Mouse (Mus musculus): ENCODE results near the gene Tigd3. TPM values are rescaled to one million over a fixed set of nuclear protein-coding genes. Genes with fewer than 3 reads are reported as not detected.
"Not testable (repeated sequence)": the region's sequence is repeated elsewhere in the genome, so short reads cannot be mapped to it uniquely, and the experiment has no call there.

Gene Tigd3
- polyA plus RNA-seq, 1 experiment from 2014 or later = 3.1 TPM

DNA sequence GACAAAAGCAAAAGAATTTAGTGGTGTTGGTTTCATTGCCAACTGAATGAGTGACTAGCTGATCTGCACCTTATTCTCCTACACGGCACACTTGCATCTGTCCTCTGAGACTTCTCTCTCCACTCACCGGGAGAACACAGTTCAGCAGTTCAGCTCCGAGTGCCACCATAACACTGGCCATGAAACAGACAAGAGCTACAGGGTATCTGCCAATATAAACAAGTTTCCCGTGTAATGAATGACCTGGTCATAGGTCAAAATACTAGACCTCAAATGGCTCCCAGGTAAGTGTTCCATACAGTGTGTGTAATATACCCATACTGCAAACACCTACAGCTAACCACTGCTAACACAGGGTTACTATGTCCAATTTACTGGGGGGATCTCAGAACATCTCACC, 4.7 kb downstream of the Tigd3 start:
- Histone ChIP-seq H3K27me3 (no peaks in the 10 kb centered on the region), H3K9me3 (no peaks in the 10 kb centered on the region)
- 75% methylated on average over 4 of the region's 4 CpGs for WGBS

GRCm38 (mm10) chr19:5887234-5887815, 6.6 kb downstream of the Tigd3 start:
- Histone ChIP-seq H3K27me3 (no peaks in the 10 kb centered on the region), H3K9me3 (no peaks in the 10 kb centered on the region), H3K4me1 (0 out of 2 replicates have a peak, but pooled peaks cover 3% of the 10 kb centered on the region), H3K4me3 (no peak overlapping the region), H3K36me3 (peaks cover 8% of the 10 kb centered on the region; the same call in 1 of the 2 replicates), H3K4me2 (no peak overlapping the region), H3K9ac (no peak overlapping the region), H3K27ac (no peak overlapping the region)
- 74% methylated on average over 3 of the region's 3 CpGs for WGBS
- no peak for ATAC-seq (ENCODE audit: insufficient number of reproducible peaks, low FRiP score, low TSS enrichment, low read depth)

More for the DNA sequence above, 4.7 kb downstream of the Tigd3 start:
- no peak overlapping the region for H3K9ac ChIP-seq
- no peak overlapping the region for H3K4me3 ChIP-seq
- H3K4me2 ChIP-seq = no peak overlapping the region
- peaks cover 8% of the 10 kb centered on the region; the same call in 1 of the 2 replicates for H3K36me3 ChIP-seq
- no peak for ATAC-seq (ENCODE audit: insufficient number of reproducible peaks, low FRiP score, low TSS enrichment, low read depth)
- H3K27ac ChIP-seq = no peak overlapping the region
- H3K4me1 ChIP-seq = peaks cover 12% of the 10 kb centered on the region

DNA sequence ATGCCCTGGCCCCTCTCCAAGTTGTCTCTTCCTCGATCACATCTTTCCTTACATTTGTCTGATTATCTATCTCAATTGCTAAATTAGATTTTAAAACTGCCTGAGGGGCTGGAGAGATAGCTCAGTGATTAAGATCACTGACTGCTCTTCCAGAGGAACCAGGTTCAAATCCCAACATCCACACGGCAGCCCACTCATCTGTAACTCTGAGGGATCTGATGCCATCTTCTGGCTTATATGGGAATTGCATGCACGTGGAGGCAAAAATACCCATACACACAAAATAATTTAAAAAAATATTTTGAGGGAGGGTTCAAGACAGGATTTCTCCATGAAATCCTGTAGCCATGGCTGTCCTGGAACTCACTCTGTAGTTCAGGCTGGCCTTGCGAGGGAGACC, 8.1 kb downstream of the Tigd3 start:
- Histone ChIP-seq H3K27me3 (no peaks in the 10 kb centered on the region), H3K9ac (no peak overlapping the region), H3K4me3 (no peak overlapping the region), H3K9me3 (no peaks in the 10 kb centered on the region), H3K36me3 (no peaks in the 10 kb centered on the region), H3K27ac (no peak overlapping the region), H3K4me2 (no peak overlapping the region), H3K4me1 (0 out of 2 replicates have a peak, but pooled peaks cover 3% of the 10 kb centered on the region)
- no peak for ATAC-seq (ENCODE audit: insufficient number of reproducible peaks, low FRiP score, low TSS enrichment, low read depth)
- WGBS = 59% methylated on average over 4 of the region's 4 CpGs

- Histone ChIP-seq H3K27me3 (no peaks in the 10 kb centered on the region), H3K36me3 (no peaks in the 10 kb centered on the region), H3K9me3 (no peaks in the 10 kb centered on the region), H3K4me3 (no peak overlapping the region), H3K9ac (no peak overlapping the region), H3K4me1 (0 out of 2 replicates have a peak, but pooled peaks cover 3% of the 10 kb centered on the region), H3K27ac (no peak overlapping the region), H3K4me2 (no peak overlapping the region)
- 29% methylated on average over 1 of the region's 1 CpGs for WGBS
- ATAC-seq (ENCODE audit: insufficient number of reproducible peaks, low FRiP score, low TSS enrichment, low read depth) = no peak
These were observed 10.0 kb downstream of the Tigd3 start for GRCm38 (mm10) chr19:5883935-5884334.

DNA sequence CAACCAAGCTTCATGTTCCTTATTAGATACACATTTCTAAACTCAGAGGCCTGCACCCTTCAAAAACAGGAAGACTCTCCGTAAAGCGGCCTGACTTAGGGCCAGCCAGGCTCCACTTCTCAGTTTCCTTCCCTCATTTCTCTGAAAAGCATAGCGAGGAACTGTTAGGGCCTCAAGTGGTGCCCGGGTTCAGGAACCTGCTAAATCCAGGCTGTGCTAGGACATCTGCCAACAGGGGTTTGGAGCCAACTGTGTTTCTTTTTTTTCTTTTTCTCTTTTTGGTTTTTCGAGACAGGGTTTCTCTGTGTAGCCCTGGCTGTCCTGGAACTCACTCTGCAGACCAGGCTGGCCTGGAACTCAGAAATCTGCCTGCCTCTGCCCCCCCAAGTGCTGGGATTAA, 11.9 kb downstream of the Tigd3 start:
- not testable (repeated sequence) for H3K4me3 ChIP-seq; H3K9ac ChIP-seq; ATAC-seq (ENCODE audit: insufficient number of reproducible peaks, low FRiP score, low TSS enrichment, low read depth); H3K27ac ChIP-seq; H3K4me2 ChIP-seq; H3K27me3 ChIP-seq; H3K36me3 ChIP-seq; H3K9me3 ChIP-seq
- 67% methylated on average over 5 of the region's 5 CpGs for WGBS
- H3K4me1 ChIP-seq = peaks cover 15% of the 10 kb centered on the region

DNA sequence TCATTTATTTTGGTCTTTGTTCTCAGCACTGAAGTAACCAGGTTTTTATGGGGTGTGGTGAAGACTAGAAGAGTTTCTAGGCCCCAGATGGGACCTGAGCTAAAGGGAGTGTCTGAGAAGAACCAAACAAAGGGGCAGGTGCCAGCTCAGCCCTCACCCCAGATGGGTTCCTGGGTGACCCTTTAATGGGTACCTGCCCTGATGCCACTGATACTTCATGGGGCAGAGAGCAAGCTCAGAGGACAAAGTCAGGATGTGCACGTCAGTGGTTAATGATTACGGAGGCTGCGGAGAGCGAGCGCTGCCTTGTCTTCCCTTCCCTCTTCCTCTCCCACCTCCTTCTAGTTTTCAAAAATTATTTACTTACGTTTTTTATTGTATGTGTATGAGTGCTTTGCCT, 12.8 kb downstream of the Tigd3 start:
- Histone ChIP-seq H3K9ac (no peak overlapping the region), H3K27me3 (no peaks in the 10 kb centered on the region), H3K4me3 (no peak overlapping the region), H3K4me2 (no peak overlapping the region), H3K9me3 (no peaks in the 10 kb centered on the region), H3K27ac (no peak overlapping the region), H3K36me3 (no peaks in the 10 kb centered on the region), H3K4me1 (peaks cover 15% of the 10 kb centered on the region)
- no peak for ATAC-seq (ENCODE audit: insufficient number of reproducible peaks, low FRiP score, low TSS enrichment, low read depth)
- 97% methylated on average over 6 of the region's 6 CpGs for WGBS

DNA sequence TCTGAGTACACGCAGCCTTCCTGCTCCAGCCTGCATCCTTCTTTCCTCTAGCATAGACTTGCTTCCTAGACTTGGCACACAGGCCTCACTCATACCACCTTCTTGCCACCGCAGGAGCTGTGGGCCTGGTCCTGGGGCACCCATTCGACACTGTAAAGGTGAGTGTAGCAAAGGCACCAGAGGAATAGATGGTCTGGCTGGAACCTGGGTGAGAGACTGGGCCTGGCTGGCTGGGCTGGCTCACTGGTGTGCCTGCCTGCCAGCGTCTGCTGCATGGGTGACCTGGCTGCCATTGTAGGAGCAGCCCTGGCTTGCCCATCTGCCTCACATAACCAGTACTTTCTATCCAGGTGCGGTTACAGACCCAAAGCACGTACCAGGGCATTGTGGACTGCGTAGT, 14.2 kb downstream of the Tigd3 start:
- Histone ChIP-seq H3K4me1 (peaks cover 21% of the 10 kb centered on the region), H3K9ac (no peak overlapping the region), H3K4me2 (no peak overlapping the region), H3K4me3 (no peak overlapping the region), H3K27ac (no peak overlapping the region), H3K36me3 (no peaks in the 10 kb centered on the region), H3K27me3 (no peaks in the 10 kb centered on the region), H3K9me3 (no peaks in the 10 kb centered on the region)
- WGBS = 95% methylated on average over 7 of the region's 7 CpGs
- no peak for ATAC-seq (ENCODE audit: insufficient number of reproducible peaks, low FRiP score, low TSS enrichment, low read depth)

DNA sequence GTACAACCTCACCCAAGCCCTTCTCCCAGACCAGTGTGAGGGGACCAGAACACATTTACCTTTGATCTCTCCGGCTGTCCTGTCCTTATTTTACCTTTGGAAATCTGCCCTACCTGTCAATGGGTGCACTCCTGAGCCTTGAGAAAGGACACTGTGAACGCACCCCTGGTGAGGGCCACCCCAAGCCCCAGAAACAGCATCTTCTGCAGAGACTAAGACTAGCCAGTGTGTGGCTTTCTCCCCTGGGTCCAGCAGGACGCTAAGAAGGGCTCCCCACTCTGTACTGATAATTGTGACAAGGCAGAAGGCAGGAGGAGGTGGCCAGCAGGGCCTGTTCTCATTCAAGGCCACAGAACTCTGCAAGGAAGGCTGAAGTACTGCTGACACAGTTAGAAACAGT, 15.0 kb downstream of the Tigd3 start:
- peaks cover 28% of the 10 kb centered on the region for H3K4me1 ChIP-seq
- H3K9ac ChIP-seq = no peak overlapping the region
- no peaks in the 10 kb centered on the region for H3K36me3 ChIP-seq
- no peak overlapping the region for H3K27ac ChIP-seq
- WGBS = 83% methylated on average over 3 of the region's 3 CpGs
- no peaks in the 10 kb centered on the region for H3K9me3 ChIP-seq
- no peak overlapping the region for H3K4me3 ChIP-seq
- no peak for ATAC-seq (ENCODE audit: insufficient number of reproducible peaks, low FRiP score, low TSS enrichment, low read depth)
- H3K4me2 ChIP-seq = no peak overlapping the region
- H3K27me3 ChIP-seq = no peaks in the 10 kb centered on the region

- Histone ChIP-seq H3K36me3 (no peaks in the 10 kb centered on the region), H3K27me3 (no peaks in the 10 kb centered on the region), H3K9me3 (no peaks in the 10 kb centered on the region), H3K4me1 (peaks cover 34% of the 10 kb centered on the region), H3K4me3 (peak overlapping the region; percentile 13; the same call in 1 of the 2 replicates), H3K27ac (peak overlapping the region; percentile 35; the same call in 1 of the 2 replicates), H3K9ac (no peak overlapping the region), H3K4me2 (0 out of 2 replicates have a peak overlapping the region, but pooled peaks have one; percentile 22)
- ATAC-seq (ENCODE audit: insufficient number of reproducible peaks, low FRiP score, low TSS enrichment, low read depth) = no peak
- WGBS = 67% methylated on average over 7 of the region's 7 CpGs
These were observed 15.6 kb downstream of the Tigd3 start for GRCm38 (mm10) chr19:5878362-5878722.

DNA sequence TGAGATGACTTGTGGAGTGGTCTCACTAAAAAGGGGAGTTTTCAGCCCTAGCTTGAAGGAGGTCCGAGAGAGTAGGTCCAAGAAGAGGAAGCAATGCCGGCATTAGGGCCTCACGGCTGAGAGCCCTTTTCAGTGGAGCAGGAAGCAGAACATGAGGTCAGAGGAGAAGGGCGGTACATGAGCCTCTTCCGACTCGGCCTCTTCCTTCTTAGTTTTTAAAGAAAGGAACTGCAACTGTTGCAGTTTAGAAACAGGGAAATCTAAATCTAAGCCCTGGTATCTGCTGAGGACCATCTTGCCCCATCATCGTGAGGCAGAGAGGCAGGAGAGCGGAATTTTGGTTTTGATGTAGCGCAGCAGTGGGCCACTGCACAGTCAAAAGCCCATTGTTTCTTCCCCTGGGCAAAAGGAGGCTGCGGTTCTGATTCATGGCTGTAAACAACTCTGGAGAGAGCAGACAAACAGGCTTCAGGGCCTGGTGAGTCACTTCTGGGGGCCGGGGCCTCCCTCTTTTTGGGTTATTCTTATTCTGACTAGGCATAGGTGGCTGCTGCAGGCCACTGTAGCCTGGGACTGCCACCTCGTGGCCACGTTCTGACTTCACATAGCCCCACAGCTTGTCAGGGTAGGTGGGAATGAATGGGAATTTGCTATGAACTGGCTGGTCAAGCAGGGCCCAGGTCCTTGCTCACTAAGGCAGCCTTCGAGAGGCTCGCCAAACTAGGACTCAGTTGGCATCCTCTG, 16.2 kb downstream of the Tigd3 start, which contains the start of gene Slc25a45:
Gene Slc25a45, plus strand, starts transcription at position 191 of the 744 bp plus-strand sequence.
- ATAC-seq (ENCODE audit: insufficient number of reproducible peaks, low FRiP score, low TSS enrichment, low read depth) = peak; percentile 49; the same call in 1 of the 2 replicates
- Histone ChIP-seq H3K27ac (peak within 1 kb of the TSS; percentile 58), H3K4me2 (0 out of 2 replicates have a peak within 1 kb of the TSS, but pooled peaks have one; percentile 22), H3K9ac (peak within 1 kb of the TSS; percentile 2; the same call in 1 of the 2 replicates), H3K9me3 (no peaks in the 10 kb centered on the region), H3K4me1 (peaks cover 39% of the 10 kb centered on the region), H3K4me3 (peak within 1 kb of the TSS; percentile 13), H3K36me3 (no peaks in the 10 kb centered on the region), H3K27me3 (no peaks in the 10 kb centered on the region)
- 44% methylated on average over 15 of the region's 15 CpGs for WGBS

GRCm38 (mm10) chr19:5874969-5875480, 18.9 kb downstream of the Tigd3 start, which contains the start of gene Frmd8:
Gene Frmd8 (minus strand): TSS chr19:5875274.
- Histone ChIP-seq H3K9ac (peak within 1 kb of the TSS; percentile 76), H3K4me3 (peak within 1 kb of the TSS; percentile 72), H3K4me1 (peaks cover 58% of the 10 kb centered on the region), H3K36me3 (peaks cover 6% of the 10 kb centered on the region), H3K27me3 (no peaks in the 10 kb centered on the region), H3K4me2 (peak within 1 kb of the TSS; percentile 70), H3K9me3 (no peaks in the 10 kb centered on the region), H3K27ac (peak within 1 kb of the TSS; percentile 73)
- ATAC-seq (ENCODE audit: insufficient number of reproducible peaks, low FRiP score, low TSS enrichment, low read depth) = peak; percentile 74
- under 1% methylated on average over 37 of the region's 37 CpGs for WGBS
